Mouse (Mus musculus): ENCODE data around the gene Sdk1.

- no peak for TF ChIP-seq CTCF (IDR thresholded peaks at IDR 0.05; ENCODE audit: low read depth, low read length)
- no peak for TF ChIP-seq POLR2A (IDR thresholded peaks at IDR 0.05; ENCODE audit: extremely low read depth, insufficient read depth, low read length)
Observed at GRCm38 (mm10) chr5:141686876-141687420, 445.7 kb downstream of the Sdk1 start.
